Mouse (Mus musculus) mature B cell (primary cell): Measurements from ENCODE around the gene Adal.

Source experiments
- in situ Hi-C: fragments of 300-500 bp; cut with MboI; formaldehyde crosslinking; loops from 2 replicates; pipeline ENCODE4 v1.14.3; 2019

Adal gene

DNA sequence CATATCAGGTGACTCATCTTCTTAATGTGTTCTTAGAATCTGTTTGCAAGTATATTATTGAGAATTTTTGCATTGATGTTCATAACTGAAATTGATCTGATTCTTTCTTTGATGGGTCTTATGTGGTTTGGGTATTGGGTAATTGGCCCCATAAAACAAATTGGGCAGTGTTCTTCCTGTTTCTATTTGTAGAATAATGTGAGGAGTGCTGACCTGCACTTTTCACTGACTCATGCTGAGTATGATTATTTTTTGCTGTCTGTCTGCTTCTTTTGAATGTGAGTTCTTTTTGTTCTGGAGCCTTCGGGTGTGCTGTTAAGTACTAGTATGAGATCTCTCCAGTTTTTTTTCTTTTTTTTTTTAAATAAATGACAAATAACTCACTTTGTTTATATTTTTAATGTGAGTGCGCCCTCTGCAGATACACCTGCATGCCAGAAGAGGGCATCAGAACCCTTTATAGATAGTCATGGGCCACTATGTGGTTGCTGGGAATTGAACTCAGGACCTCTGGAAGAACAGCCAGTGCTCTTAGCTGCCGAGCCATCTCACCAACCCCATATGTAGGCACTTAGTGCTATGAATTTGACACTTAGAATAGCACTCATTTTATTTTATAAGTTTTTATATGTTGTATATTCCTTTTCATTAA lies 38.7 kb downstream of the Adal start:
- in situ Hi-C loops: no loop called here

DNA sequence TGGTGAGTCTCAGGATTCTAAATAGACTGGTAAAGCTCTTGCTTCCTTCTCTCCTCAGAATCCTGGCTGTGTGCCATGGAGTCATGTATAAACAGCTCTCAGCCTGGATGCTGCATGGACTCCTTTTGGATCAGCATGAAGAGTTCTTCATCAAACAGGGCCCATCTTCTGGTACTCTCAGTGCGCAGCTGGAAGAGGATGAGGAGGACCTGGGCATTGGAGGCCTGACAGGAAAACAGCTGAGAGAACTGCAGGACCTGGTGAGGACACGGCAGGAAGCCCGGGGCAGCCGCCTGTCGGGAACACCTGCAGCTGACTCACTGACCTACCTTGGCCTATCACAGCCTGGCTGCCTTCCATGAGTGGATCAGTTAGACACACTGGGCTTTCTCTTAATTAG lies 43.2 kb downstream of the Adal start:
- in situ Hi-C loops: no loop called here

DNA sequence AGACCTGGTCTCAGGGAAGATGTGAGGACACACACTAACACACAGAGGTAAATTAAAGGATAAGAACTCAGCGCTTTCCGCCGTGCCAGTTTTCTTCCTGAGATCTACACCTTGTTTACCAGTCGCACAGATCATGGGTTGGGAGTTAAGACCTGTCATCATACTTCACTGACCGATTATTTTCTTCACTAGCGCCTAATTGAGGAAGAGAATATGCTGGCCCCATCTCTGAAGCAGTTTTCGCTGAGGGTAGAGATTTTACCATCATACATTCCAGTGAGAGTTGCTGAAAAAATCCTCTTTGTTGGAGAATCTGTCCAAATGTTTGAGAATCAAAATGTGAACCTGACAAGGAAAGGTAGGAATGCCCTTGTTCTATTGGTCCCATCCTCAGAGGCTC lies 43.9 kb downstream of the Adal start:
- in situ Hi-C loops: no loop called here

DNA sequence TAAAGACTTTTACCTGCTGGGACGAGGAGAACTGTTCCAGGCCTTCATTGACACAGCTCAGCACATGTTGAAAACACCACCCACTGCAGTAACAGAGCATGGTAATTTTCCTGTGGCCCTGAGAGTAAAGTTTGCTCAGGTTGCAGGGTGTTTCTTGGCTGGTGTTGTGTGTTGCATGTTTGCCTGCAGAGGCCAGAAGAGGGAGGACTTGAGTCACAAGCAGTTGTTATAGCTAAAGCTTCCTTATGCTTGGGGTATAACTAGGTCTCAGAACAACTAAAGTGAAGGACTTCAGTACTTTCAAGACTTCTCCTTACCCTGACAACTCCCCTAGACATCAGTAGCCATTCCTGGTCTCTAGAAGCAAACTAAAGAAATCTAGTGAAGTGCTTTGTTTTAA lies 48.3 kb downstream of the Adal start:
- in situ Hi-C loops: no loop called here

DNA sequence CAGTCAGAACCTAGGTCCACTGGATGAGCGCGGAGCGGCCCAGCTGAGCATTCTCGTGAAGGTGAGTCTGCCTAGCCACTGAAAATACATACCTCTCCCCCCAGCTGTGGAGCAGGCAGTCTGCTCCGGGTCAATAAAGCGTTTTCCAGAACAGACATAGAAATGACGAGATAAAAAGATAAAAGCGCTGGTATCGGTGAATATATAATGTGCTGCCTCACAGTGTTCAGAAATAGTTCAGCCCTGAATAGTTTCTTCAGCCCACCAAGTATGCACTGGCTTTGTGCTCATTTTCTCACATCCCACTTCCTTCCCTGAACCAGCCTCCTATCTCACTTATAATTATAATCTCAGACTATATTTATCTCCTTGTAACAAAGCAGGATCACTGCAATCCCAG lies 55.2 kb downstream of the Adal start:
- in situ Hi-C loops: no loop called here

DNA sequence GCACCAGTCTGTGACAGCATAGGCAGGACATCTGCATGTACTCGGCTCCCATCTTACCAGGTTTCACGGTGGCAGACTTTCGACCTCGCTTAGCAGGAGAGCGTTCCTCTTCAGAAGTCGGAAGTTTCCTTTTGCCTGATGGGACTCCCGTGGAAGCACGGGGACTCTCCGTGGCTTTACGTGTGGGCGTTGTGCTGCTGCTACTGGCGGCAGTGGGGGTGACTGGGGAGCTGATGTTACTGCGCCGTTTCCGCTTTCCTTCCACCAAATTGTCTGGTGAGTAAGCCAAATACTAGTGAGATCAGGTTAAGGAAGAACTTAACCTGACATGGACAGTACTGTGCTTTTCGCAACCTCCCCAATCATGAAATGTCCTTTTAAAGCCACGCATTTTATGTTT lies 64.0 kb downstream of the Adal start:
- in situ Hi-C loops: no loop called here
